Mouse (Mus musculus): ENCODE measurements around the gene Trak2. TPM values are rescaled to one million over a fixed set of nuclear protein-coding genes. Genes with fewer than 3 reads are reported as not detected.

The Trak2 gene
- polyA plus RNA-seq (2012; rRNA removed) = 10.2 and 13.0 TPM in 2 replicates

GRCm38 (mm10) chr1:58973366-58974221 is at the start of gene Trak2, which contains the start of gene Stradb:
Trak2 (minus strand) TSS chr1:58973430.
Stradb (plus strand) TSS chr1:58973522.
- under 1% methylated on average over 69 of the region's 69 CpGs for WGBS
- Histone ChIP-seq H3K27me3 (ENCODE audit: control insufficient read depth, insufficient read depth, low read length) (no peaks in the 10 kb centered on the region), H3K27ac (ENCODE audit: insufficient read depth, low read depth, low read length) (peak within 1 kb of the TSS; percentile 97), H3K4me3 (ENCODE audit: low read depth, low read length) (peak within 1 kb of the TSS; percentile 85), H3K36me3 (ENCODE audit: control insufficient read depth, insufficient read depth, low read length) (peaks cover 5% of the 10 kb centered on the region; the same call in 1 of the 2 replicates), H3K4me1 (ENCODE audit: control insufficient read depth, insufficient read depth, insufficient read length, low read length) (peaks cover 8% of the 10 kb centered on the region; the same call in 1 of the 2 replicates)
- TF ChIP-seq CTCF (IDR thresholded peaks at IDR 0.05; ENCODE audit: extremely low read depth, insufficient read length, insufficient replicate concordance, low read depth, low read length) = no peak
- TF ChIP-seq POLR2A (IDR thresholded peaks at IDR 0.05; ENCODE audit: low read depth, low read length) = peak; percentile 88

- TF ChIP-seq POLR2A (IDR thresholded peaks at IDR 0.05; ENCODE audit: low read depth, low read length) = no peak
- TF ChIP-seq CTCF (IDR thresholded peaks at IDR 0.05; ENCODE audit: extremely low read depth, insufficient read length, insufficient replicate concordance, low read depth, low read length) = no peak
- Histone ChIP-seq H3K4me3 (ENCODE audit: low read depth, low read length) (no peak overlapping the region), H3K27me3 (ENCODE audit: control insufficient read depth, insufficient read depth, low read length) (no peaks in the 10 kb centered on the region), H3K36me3 (ENCODE audit: control insufficient read depth, insufficient read depth, low read length) (no peaks in the 10 kb centered on the region), H3K4me1 (ENCODE audit: control insufficient read depth, insufficient read depth, insufficient read length, low read length) (peaks cover 4% of the 10 kb centered on the region), H3K27ac (ENCODE audit: insufficient read depth, low read depth, low read length) (no peak overlapping the region)
- WGBS = 29% methylated on average over 3 of the region's 3 CpGs
Observed at GRCm38 (mm10) chr1:59021556-59021955, 48.3 kb upstream of the Trak2 start.

- Histone ChIP-seq H3K27ac (ENCODE audit: insufficient read depth, low read depth, low read length) (no peak overlapping the region), H3K4me3 (ENCODE audit: low read depth, low read length) (no peak overlapping the region), H3K36me3 (ENCODE audit: control insufficient read depth, insufficient read depth, low read length) (no peaks in the 10 kb centered on the region), H3K27me3 (ENCODE audit: control insufficient read depth, insufficient read depth, low read length) (no peaks in the 10 kb centered on the region), H3K4me1 (ENCODE audit: control insufficient read depth, insufficient read depth, insufficient read length, low read length) (no peaks in the 10 kb centered on the region)
- TF ChIP-seq CTCF (IDR thresholded peaks at IDR 0.05; ENCODE audit: extremely low read depth, insufficient read length, insufficient replicate concordance, low read depth, low read length) (no peak), POLR2A (IDR thresholded peaks at IDR 0.05; ENCODE audit: low read depth, low read length) (no peak)
- WGBS = 32% methylated on average over 4 of the region's 4 CpGs
Observed at GRCm38 (mm10) chr1:59009250-59009649, 36.0 kb upstream of the Trak2 start.

GRCm38 (mm10) chr1:58995313-58995712 is 22.1 kb upstream of the Trak2 start:
- Histone ChIP-seq H3K4me3 (ENCODE audit: low read depth, low read length) (no peak overlapping the region), H3K36me3 (ENCODE audit: control insufficient read depth, insufficient read depth, low read length) (peaks cover 17% of the 10 kb centered on the region), H3K4me1 (ENCODE audit: control insufficient read depth, insufficient read depth, insufficient read length, low read length) (peaks cover 2% of the 10 kb centered on the region), H3K27ac (ENCODE audit: insufficient read depth, low read depth, low read length) (no peak overlapping the region), H3K27me3 (ENCODE audit: control insufficient read depth, insufficient read depth, low read length) (no peaks in the 10 kb centered on the region)
- TF ChIP-seq POLR2A (IDR thresholded peaks at IDR 0.05; ENCODE audit: low read depth, low read length) (no peak), CTCF (IDR thresholded peaks at IDR 0.05; ENCODE audit: extremely low read depth, insufficient read length, insufficient replicate concordance, low read depth, low read length) (no peak)
- WGBS = 83% methylated on average over 5 of the region's 5 CpGs

GRCm38 (mm10) chr1:58993723-58994122 is 20.5 kb upstream of the Trak2 start:
- WGBS = 68% methylated on average over 1 of the region's 1 CpGs
- H3K4me1 ChIP-seq (ENCODE audit: control insufficient read depth, insufficient read depth, insufficient read length, low read length) = peaks cover 2% of the 10 kb centered on the region
- peaks cover 21% of the 10 kb centered on the region for H3K36me3 ChIP-seq (ENCODE audit: control insufficient read depth, insufficient read depth, low read length)
- TF ChIP-seq POLR2A (IDR thresholded peaks at IDR 0.05; ENCODE audit: low read depth, low read length) (no peak), CTCF (IDR thresholded peaks at IDR 0.05; ENCODE audit: extremely low read depth, insufficient read length, insufficient replicate concordance, low read depth, low read length) (no peak)
- no peak overlapping the region for H3K4me3 ChIP-seq (ENCODE audit: low read depth, low read length)
- no peaks in the 10 kb centered on the region for H3K27me3 ChIP-seq (ENCODE audit: control insufficient read depth, insufficient read depth, low read length)
- no peak overlapping the region for H3K27ac ChIP-seq (ENCODE audit: insufficient read depth, low read depth, low read length)

DNA sequence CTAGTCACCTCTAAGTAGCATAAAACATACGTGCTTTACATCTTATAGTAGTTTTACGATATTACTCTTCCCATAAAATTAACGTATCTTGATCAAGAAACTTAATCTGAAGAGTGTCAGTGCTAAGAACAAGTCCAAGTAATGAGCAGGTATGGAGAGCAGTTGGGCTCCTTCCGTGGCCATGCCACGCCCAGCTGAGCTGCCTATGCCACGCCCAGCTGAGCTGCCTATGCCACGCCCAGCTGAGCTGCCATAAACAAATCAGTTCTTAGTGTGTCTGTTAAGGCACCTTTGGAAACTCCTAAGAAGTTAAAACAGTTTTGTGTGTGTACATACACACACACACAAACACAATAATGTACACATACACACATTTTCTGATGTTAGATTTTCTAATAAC is 19.9 kb upstream of the Trak2 start:
- no peaks in the 10 kb centered on the region for H3K27me3 ChIP-seq (ENCODE audit: control insufficient read depth, insufficient read depth, low read length)
- no peak overlapping the region for H3K4me3 ChIP-seq (ENCODE audit: low read depth, low read length)
- H3K4me1 ChIP-seq (ENCODE audit: control insufficient read depth, insufficient read depth, insufficient read length, low read length) = peaks cover 2% of the 10 kb centered on the region
- 53% methylated on average over 7 of the region's 7 CpGs for WGBS
- H3K27ac ChIP-seq (ENCODE audit: insufficient read depth, low read depth, low read length) = no peak overlapping the region
- peaks cover 24% of the 10 kb centered on the region for H3K36me3 ChIP-seq (ENCODE audit: control insufficient read depth, insufficient read depth, low read length)
- no peak for TF ChIP-seq CTCF (IDR thresholded peaks at IDR 0.05; ENCODE audit: extremely low read depth, insufficient read length, insufficient replicate concordance, low read depth, low read length)
- no peak for TF ChIP-seq POLR2A (IDR thresholded peaks at IDR 0.05; ENCODE audit: low read depth, low read length)

- TF ChIP-seq POLR2A (IDR thresholded peaks at IDR 0.05; ENCODE audit: low read depth, low read length) (no peak), CTCF (IDR thresholded peaks at IDR 0.05; ENCODE audit: extremely low read depth, insufficient read length, insufficient replicate concordance, low read depth, low read length) (no peak)
- peaks cover 40% of the 10 kb centered on the region for H3K36me3 ChIP-seq (ENCODE audit: control insufficient read depth, insufficient read depth, low read length)
- no peaks in the 10 kb centered on the region for H3K4me1 ChIP-seq (ENCODE audit: control insufficient read depth, insufficient read depth, insufficient read length, low read length)
- no peak overlapping the region for H3K27ac ChIP-seq (ENCODE audit: insufficient read depth, low read depth, low read length)
- 93% methylated on average over 5 of the region's 5 CpGs for WGBS
- H3K4me3 ChIP-seq (ENCODE audit: low read depth, low read length) = no peak overlapping the region
- no peaks in the 10 kb centered on the region for H3K27me3 ChIP-seq (ENCODE audit: control insufficient read depth, insufficient read depth, low read length)
Observed at GRCm38 (mm10) chr1:58984586-58984985, 11.4 kb upstream of the Trak2 start.
